Mouse (Mus musculus): Measurements from ENCODE around the gene Btg3. TPM values are rescaled to one million over a fixed set of nuclear protein-coding genes. Genes with fewer than 3 reads are reported as not detected.
"Not testable (repeated sequence)": the region's sequence is repeated elsewhere in the genome, so short reads cannot be mapped to it uniquely, and the experiment has no call there.

Btg3 gene
- polyA plus RNA-seq, 1 experiment from 2014 or later, result 43.7 TPM

DNA sequence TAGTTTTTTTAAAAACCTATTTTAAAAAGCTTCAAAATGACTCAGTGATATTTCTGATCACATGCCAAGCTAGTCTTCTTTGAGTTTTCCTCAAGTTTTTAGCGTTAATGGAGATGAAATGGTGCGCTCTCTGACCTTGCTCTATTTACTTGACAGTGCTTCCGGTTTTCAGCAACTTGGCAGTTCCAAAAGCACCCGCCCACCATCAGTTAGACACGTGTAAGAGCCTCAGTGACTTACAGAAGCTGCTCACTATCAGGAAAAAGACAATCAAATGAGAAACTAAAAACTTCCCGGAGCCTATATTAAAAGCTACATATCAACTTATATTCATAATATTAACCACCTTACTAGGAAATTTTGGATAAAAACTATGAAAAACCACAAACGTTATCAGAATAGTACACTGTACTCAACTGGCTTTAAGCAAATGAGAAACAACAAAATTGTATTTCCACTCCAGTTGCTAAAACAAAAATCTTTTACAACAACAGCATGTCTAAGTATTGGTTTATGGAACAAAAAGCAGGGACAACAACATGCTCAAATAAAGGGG, 5.4 kb downstream of the Btg3 start:
- DNase-seq (ENCODE audit: low spot score) (no peak), ATAC-seq (ENCODE audit: low FRiP score) (no peak)
- Histone ChIP-seq H3K27ac (ENCODE audit: low read depth, low read length) (no peak overlapping the region), H3K27me3 (ENCODE audit: control insufficient read depth, insufficient read depth, low read length) (no peaks in the 10 kb centered on the region), H3K4me3 (ENCODE audit: low read depth, low read length) (no peak overlapping the region), H3K9ac (ENCODE audit: low read depth, low read length) (no peak overlapping the region), H3K4me2 (replicated peaks; ENCODE audit: low read depth, low read length) (no peak overlapping the region), H3K9me3 (ENCODE audit: control insufficient read depth, low read length) (no peaks in the 10 kb centered on the region), H3K36me3 (ENCODE audit: control insufficient read depth, insufficient read depth, low read length) (0 out of 2 replicates have a peak, but pooled peaks cover 2% of the 10 kb centered on the region), H3K4me1 (replicated peaks; ENCODE audit: control insufficient read depth, insufficient read depth, low read length) (0 out of 2 replicates have a peak, but pooled peaks cover 3% of the 10 kb centered on the region)
- WGBS, result 88% methylated on average over 7 of the region's 7 CpGs

DNA sequence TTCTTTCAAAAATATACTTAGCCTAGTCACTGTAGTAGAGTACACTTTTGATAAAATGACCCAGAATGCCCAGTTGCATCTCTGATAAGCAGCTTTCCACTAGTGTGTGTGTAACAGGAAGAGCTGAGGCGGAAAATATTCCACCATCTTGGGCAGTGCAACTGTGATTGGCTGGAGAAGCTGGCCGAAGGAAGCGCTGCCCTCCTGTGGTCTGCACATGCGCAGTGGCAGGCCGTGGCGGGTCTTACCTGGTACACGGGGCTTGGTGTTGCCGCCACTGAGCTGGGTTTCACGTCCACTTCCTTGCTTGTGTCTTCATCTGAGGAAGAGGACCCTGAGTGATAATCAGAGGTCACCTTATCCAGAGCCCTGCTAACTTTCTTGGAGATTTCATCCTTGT, 12.4 kb downstream of the Btg3 start:
- ATAC-seq (ENCODE audit: low FRiP score); DNase-seq (ENCODE audit: low spot score); H3K4me1 ChIP-seq (replicated peaks; ENCODE audit: control insufficient read depth, insufficient read depth, low read length); H3K9ac ChIP-seq (ENCODE audit: low read depth, low read length); H3K9me3 ChIP-seq (ENCODE audit: control insufficient read depth, low read length); H3K4me2 ChIP-seq (replicated peaks; ENCODE audit: low read depth, low read length); H3K4me3 ChIP-seq (ENCODE audit: low read depth, low read length); H3K27ac ChIP-seq (ENCODE audit: low read depth, low read length); H3K36me3 ChIP-seq (ENCODE audit: control insufficient read depth, insufficient read depth, low read length); H3K27me3 ChIP-seq (ENCODE audit: control insufficient read depth, insufficient read depth, low read length): not testable (repeated sequence)
- 97% methylated on average over 9 of the region's 9 CpGs for WGBS

DNA sequence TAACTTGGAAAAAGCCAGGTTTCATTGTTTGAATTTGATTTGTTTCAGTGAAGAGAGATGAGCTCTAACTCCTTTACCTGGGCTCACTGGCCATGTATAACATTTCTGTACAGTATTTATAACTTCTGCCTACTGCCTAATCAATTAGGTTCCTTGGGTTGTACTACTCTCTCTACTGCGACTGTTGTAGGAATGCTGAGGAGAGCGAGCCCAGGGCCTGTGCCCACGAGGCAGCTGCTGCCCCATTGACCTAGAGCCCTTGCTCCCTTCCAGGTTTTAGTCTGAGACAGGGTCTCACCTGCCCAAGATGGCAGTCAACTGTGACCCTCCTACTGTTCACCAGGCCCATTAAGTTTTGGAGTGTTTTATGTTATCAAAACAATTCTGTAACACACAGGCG, 15.5 kb downstream of the Btg3 start:
- Histone ChIP-seq H3K4me2 (replicated peaks; ENCODE audit: low read depth, low read length) (no peak overlapping the region), H3K36me3 (ENCODE audit: control insufficient read depth, insufficient read depth, low read length) (no peaks in the 10 kb centered on the region), H3K9ac (ENCODE audit: low read depth, low read length) (no peak overlapping the region), H3K27me3 (ENCODE audit: control insufficient read depth, insufficient read depth, low read length) (no peaks in the 10 kb centered on the region), H3K27ac (ENCODE audit: low read depth, low read length) (no peak overlapping the region), H3K4me1 (replicated peaks; ENCODE audit: control insufficient read depth, insufficient read depth, low read length) (no peaks in the 10 kb centered on the region), H3K4me3 (ENCODE audit: low read depth, low read length) (no peak overlapping the region), H3K9me3 (ENCODE audit: control insufficient read depth, low read length) (no peaks in the 10 kb centered on the region)
- WGBS, result 89% methylated on average over 4 of the region's 4 CpGs
- ATAC-seq (ENCODE audit: low FRiP score) (no peak), DNase-seq (ENCODE audit: low spot score) (no peak)

DNA sequence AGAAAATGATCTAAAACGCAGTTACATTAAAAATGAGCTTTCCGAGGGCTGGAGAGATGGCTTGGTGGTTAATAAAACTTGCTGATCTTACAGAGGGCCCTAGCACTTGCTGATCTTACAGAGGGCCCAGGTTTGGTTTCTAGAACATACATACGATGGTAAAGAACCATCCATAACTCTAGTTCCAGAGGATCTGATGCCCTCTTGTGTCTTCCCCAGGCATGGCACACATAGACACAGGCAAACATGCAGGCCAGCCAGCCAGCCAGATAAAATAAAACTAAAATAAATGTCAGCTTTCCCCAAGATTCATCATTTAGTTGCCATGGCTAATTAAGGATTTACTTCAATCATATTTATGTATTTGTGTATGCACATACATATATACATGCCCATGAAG, 19.2 kb downstream of the Btg3 start:
- no peak for ATAC-seq (ENCODE audit: low FRiP score)
- Histone ChIP-seq H3K27me3 (ENCODE audit: control insufficient read depth, insufficient read depth, low read length) (no peaks in the 10 kb centered on the region), H3K36me3 (ENCODE audit: control insufficient read depth, insufficient read depth, low read length) (no peaks in the 10 kb centered on the region), H3K9me3 (ENCODE audit: control insufficient read depth, low read length) (no peaks in the 10 kb centered on the region), H3K4me3 (ENCODE audit: low read depth, low read length) (no peak overlapping the region), H3K4me1 (replicated peaks; ENCODE audit: control insufficient read depth, insufficient read depth, low read length) (no peaks in the 10 kb centered on the region), H3K27ac (ENCODE audit: low read depth, low read length) (no peak overlapping the region), H3K9ac (ENCODE audit: low read depth, low read length) (no peak overlapping the region), H3K4me2 (replicated peaks; ENCODE audit: low read depth, low read length) (no peak overlapping the region)
- WGBS, result 95% methylated on average over 3 of the region's 3 CpGs
- no peak for DNase-seq (ENCODE audit: low spot score)

- Histone ChIP-seq H3K9ac (ENCODE audit: low read depth, low read length) (no peak overlapping the region), H3K4me1 (replicated peaks; ENCODE audit: control insufficient read depth, insufficient read depth, low read length) (no peaks in the 10 kb centered on the region), H3K27ac (ENCODE audit: low read depth, low read length) (no peak overlapping the region), H3K27me3 (ENCODE audit: control insufficient read depth, insufficient read depth, low read length) (no peaks in the 10 kb centered on the region), H3K4me2 (replicated peaks; ENCODE audit: low read depth, low read length) (no peak overlapping the region), H3K9me3 (ENCODE audit: control insufficient read depth, low read length) (no peaks in the 10 kb centered on the region), H3K36me3 (ENCODE audit: control insufficient read depth, insufficient read depth, low read length) (no peaks in the 10 kb centered on the region), H3K4me3 (ENCODE audit: low read depth, low read length) (no peak overlapping the region)
- DNase-seq (ENCODE audit: low spot score) (no peak), ATAC-seq (ENCODE audit: low FRiP score) (no peak)
- WGBS, result 92% methylated on average over 13 of the region's 13 CpGs
These were observed 29.6 kb downstream of the Btg3 start for GRCm38 (mm10) chr16:78347328-78347926.

GRCm38 (mm10) chr16:78346662-78347327, 30.2 kb downstream of the Btg3 start:
- Histone ChIP-seq H3K27me3 (ENCODE audit: control insufficient read depth, insufficient read depth, low read length) (no peaks in the 10 kb centered on the region), H3K4me2 (replicated peaks; ENCODE audit: low read depth, low read length) (no peak overlapping the region), H3K4me3 (ENCODE audit: low read depth, low read length) (no peak overlapping the region), H3K36me3 (ENCODE audit: control insufficient read depth, insufficient read depth, low read length) (no peaks in the 10 kb centered on the region), H3K27ac (ENCODE audit: low read depth, low read length) (no peak overlapping the region), H3K9me3 (ENCODE audit: control insufficient read depth, low read length) (no peaks in the 10 kb centered on the region), H3K4me1 (replicated peaks; ENCODE audit: control insufficient read depth, insufficient read depth, low read length) (no peaks in the 10 kb centered on the region), H3K9ac (ENCODE audit: low read depth, low read length) (no peak overlapping the region)
- 85% methylated on average over 2 of the region's 2 CpGs for WGBS
- no peak for DNase-seq (ENCODE audit: low spot score)
- no peak for ATAC-seq (ENCODE audit: low FRiP score)

DNA sequence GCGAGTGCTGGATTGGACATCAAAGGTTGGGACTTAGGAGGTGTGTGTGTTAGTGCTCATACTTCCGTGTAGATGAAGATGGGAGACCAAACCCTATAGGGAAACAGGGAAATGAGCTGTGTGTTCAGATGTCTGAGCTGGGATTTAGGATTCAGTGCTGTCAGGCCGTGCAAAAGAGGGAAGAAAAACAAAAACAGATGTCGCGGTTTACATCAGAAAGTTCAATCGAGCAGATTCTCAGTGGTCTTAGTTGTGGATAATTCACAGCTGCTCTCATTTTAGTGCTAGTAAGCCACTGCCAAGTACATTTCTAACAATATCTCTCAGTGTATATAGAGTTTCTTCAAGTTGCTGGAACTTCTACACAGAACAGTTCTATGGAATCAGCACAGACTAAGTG, 33.2 kb downstream of the Btg3 start:
- DNase-seq (ENCODE audit: low spot score) (no peak), ATAC-seq (ENCODE audit: low FRiP score) (no peak)
- H3K4me3 ChIP-seq (ENCODE audit: low read depth, low read length), result no peak overlapping the region
- H3K4me2 ChIP-seq (replicated peaks; ENCODE audit: low read depth, low read length), result no peak overlapping the region
- H3K36me3 ChIP-seq (ENCODE audit: control insufficient read depth, insufficient read depth, low read length), result no peaks in the 10 kb centered on the region
- H3K27ac ChIP-seq (ENCODE audit: low read depth, low read length), result no peak overlapping the region
- H3K27me3 ChIP-seq (ENCODE audit: control insufficient read depth, insufficient read depth, low read length), result no peaks in the 10 kb centered on the region
- H3K9ac ChIP-seq (ENCODE audit: low read depth, low read length), result no peak overlapping the region
- no peaks in the 10 kb centered on the region for H3K9me3 ChIP-seq (ENCODE audit: control insufficient read depth, low read length)
- no peaks in the 10 kb centered on the region for H3K4me1 ChIP-seq (replicated peaks; ENCODE audit: control insufficient read depth, insufficient read depth, low read length)
- 50% methylated on average over 6 of the region's 6 CpGs for WGBS

DNA sequence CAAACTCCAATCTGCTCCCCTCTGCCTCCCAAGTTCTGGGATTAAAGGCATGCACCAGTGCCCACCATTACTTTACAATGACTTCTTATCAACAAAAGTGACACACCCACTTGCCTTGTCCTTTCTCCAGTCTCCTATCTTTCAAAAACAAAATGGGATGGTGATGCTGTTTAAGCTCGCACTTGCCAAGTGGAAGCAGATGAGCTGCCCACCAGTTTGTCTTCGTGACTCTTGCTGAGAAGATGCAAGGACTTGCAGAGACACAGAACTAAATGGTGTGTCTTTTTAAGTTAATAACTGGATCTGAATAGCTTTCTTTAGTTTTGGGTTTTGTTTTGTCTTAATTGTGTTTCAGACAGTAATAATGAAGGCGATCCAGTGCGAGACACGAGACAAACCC, 34.2 kb downstream of the Btg3 start:
- Histone ChIP-seq H3K4me1 (replicated peaks; ENCODE audit: control insufficient read depth, insufficient read depth, low read length) (no peaks in the 10 kb centered on the region), H3K27me3 (ENCODE audit: control insufficient read depth, insufficient read depth, low read length) (no peaks in the 10 kb centered on the region), H3K36me3 (ENCODE audit: control insufficient read depth, insufficient read depth, low read length) (no peaks in the 10 kb centered on the region), H3K4me2 (replicated peaks; ENCODE audit: low read depth, low read length) (no peak overlapping the region), H3K27ac (ENCODE audit: low read depth, low read length) (no peak overlapping the region), H3K9me3 (ENCODE audit: control insufficient read depth, low read length) (no peaks in the 10 kb centered on the region), H3K9ac (ENCODE audit: low read depth, low read length) (no peak overlapping the region), H3K4me3 (ENCODE audit: low read depth, low read length) (no peak overlapping the region)
- 90% methylated on average over 5 of the region's 5 CpGs for WGBS
- no peak for ATAC-seq (ENCODE audit: low FRiP score)
- no peak for DNase-seq (ENCODE audit: low spot score)

DNA sequence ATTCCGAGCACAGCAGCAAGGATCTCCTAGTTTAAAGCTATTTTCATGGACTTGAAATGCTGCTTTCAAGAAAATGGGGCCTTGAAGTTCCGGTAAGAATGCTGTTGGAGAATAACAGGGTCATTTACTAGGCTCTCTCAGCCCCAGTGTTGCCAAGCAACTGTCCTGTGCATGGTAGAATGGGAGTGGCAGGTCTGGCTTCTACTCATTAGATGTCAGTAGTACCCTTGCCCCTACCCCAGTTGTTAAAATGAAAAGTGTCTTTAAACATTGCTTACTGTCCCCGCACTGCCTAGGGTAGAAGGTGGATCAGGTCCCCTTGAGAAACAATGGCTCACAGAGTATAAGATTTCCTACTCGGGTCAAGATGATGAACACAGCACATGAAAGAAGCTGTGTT, 35.6 kb downstream of the Btg3 start:
- no peak overlapping the region for H3K4me3 ChIP-seq (ENCODE audit: low read depth, low read length)
- H3K4me2 ChIP-seq (replicated peaks; ENCODE audit: low read depth, low read length), result no peak overlapping the region
- DNase-seq (ENCODE audit: low spot score) (no peak), ATAC-seq (ENCODE audit: low FRiP score) (no peak)
- H3K9me3 ChIP-seq (ENCODE audit: control insufficient read depth, low read length), result no peaks in the 10 kb centered on the region
- no peak overlapping the region for H3K27ac ChIP-seq (ENCODE audit: low read depth, low read length)
- 76% methylated on average over 4 of the region's 4 CpGs for WGBS
- no peaks in the 10 kb centered on the region for H3K36me3 ChIP-seq (ENCODE audit: control insufficient read depth, insufficient read depth, low read length)
- no peaks in the 10 kb centered on the region for H3K4me1 ChIP-seq (replicated peaks; ENCODE audit: control insufficient read depth, insufficient read depth, low read length)
- H3K27me3 ChIP-seq (ENCODE audit: control insufficient read depth, insufficient read depth, low read length), result no peaks in the 10 kb centered on the region
- no peak overlapping the region for H3K9ac ChIP-seq (ENCODE audit: low read depth, low read length)

All from hindbrain, embryonic 11.5 days (tissue).